Mouse (Mus musculus) intestine, embryonic 16.5 days (tissue): ENCODE results near the gene Pbx3. TPM values are rescaled to one million over a fixed set of nuclear protein-coding genes. Genes with fewer than 3 reads are reported as not detected.

Source experiments
- ATAC-seq: fragments of 200-750 bp; cut with Nextera tagmentation; 2 replicates; pipeline ENCODE4 v1.8.0; 2017; ENCODE audit warnings: moderate TSS enrichment, moderate library complexity
- H3K27ac ChIP-seq: fragments of 300-500 bp; sonication (generic); 2 replicates; pipeline ENCODE4 v1.5.1; 2014; ENCODE audit warnings: mild to moderate bottlenecking, low read length
- H3K27me3 ChIP-seq: fragments of 300-500 bp; sonication (generic); replicated peaks from 2 replicates; pipeline ENCODE4 v1.6.1; 2014; ENCODE audit warnings: low read length, control low read depth, mixed read lengths; ENCODE audit not compliant: control insufficient read depth, insufficient read depth
- H3K36me3 ChIP-seq: fragments of 300-500 bp; sonication (generic); 2 replicates; pipeline ENCODE4 v1.6.1; 2014; ENCODE audit warnings: low read length, control low read depth; ENCODE audit not compliant: control insufficient read depth, insufficient read depth
- H3K4me1 ChIP-seq: fragments of 300-500 bp; sonication (generic); 2 replicates; pipeline ENCODE4 v1.6.1; 2014; ENCODE audit warnings: low read length, control low read depth, mixed read lengths; ENCODE audit not compliant: control insufficient read depth, insufficient read depth
- H3K4me2 ChIP-seq: fragments of 300-500 bp; sonication (generic); 2 replicates; pipeline ENCODE4 v1.6.1; 2014; ENCODE audit warnings: low read depth, low read length, control low read depth
- H3K4me3 ChIP-seq: fragments of 300-500 bp; sonication (generic); 2 replicates; pipeline ENCODE4 v1.5.1; 2014; ENCODE audit warnings: mild to moderate bottlenecking, low read length
- H3K9ac ChIP-seq: fragments of 300-500 bp; sonication (generic); 2 replicates; pipeline ENCODE4 v1.6.1; 2014; ENCODE audit warnings: low read depth, low read length
- H3K9me3 ChIP-seq: fragments of 300-500 bp; sonication (generic); 2 replicates; pipeline ENCODE4 v1.6.1; 2016; ENCODE audit warnings: low read length, control low read depth; ENCODE audit not compliant: control insufficient read depth
- WGBS: fragments of 180-500 bp; shearing (Covaris S2); extraction: QIAGEN DNeasy Blood & Tissue Kit; methylation state at CpG from one replicate; pipeline ENCODE4 v1.1.7; 2014; 5-methylcytosine and 5-hydroxymethylcytosine counted together
- polyA plus RNA-seq: library from polyadenylated mRNA; unstranded; fragments of >200 nt; fragmentation: Nextera tagmentation; extraction: Ambion mirVana; gene quantifications from 2 replicates; pipeline ENCODE4 v1.2.1, GENCODE M21; 2015

Pbx3 gene
- polyA plus RNA-seq, 1 experiment from 2014 or later: 12.5 TPM

GRCm38 (mm10) chr2:34170424-34170823 is 202.5 kb downstream of the Pbx3 start:
- Histone ChIP-seq H3K4me2 (no peak overlapping the region), H3K4me1 (no peaks in the 10 kb centered on the region), H3K9me3 (no peaks in the 10 kb centered on the region), H3K27ac (no peak overlapping the region), H3K27me3 (no peaks in the 10 kb centered on the region), H3K4me3 (no peak overlapping the region), H3K9ac (no peak overlapping the region), H3K36me3 (no peaks in the 10 kb centered on the region)
- ATAC-seq: no peak
- 79% methylated on average over 2 of the region's 2 CpGs for WGBS

DNA sequence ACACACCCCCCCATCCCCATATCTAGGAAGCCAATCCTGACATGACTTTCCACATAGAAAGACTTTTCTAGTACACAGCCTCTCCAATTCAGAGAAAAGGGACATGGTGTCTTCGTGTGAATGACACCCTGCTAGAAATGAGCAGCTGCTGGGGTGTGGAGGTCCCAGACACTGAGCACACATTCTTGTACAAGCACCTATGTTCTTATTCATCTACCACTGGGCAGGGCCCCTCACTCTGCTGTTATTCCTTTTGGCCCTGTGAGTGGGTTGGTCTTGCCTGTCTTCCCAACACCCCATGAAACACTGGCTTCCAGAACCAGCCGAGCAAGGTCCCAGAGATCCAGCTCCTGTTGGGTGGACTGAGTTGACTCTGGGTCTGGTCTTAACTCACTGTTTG is 203.3 kb downstream of the Pbx3 start:
- no peaks in the 10 kb centered on the region for H3K9me3 ChIP-seq
- WGBS: 81% methylated on average over 2 of the region's 2 CpGs
- no peak overlapping the region for H3K27ac ChIP-seq
- no peak overlapping the region for H3K9ac ChIP-seq
- no peaks in the 10 kb centered on the region for H3K4me1 ChIP-seq
- no peaks in the 10 kb centered on the region for H3K36me3 ChIP-seq
- ATAC-seq: no peak
- H3K4me2 ChIP-seq: no peak overlapping the region
- H3K4me3 ChIP-seq: no peak overlapping the region
- H3K27me3 ChIP-seq: no peaks in the 10 kb centered on the region

- no peak overlapping the region for H3K4me2 ChIP-seq
- H3K27ac ChIP-seq: no peak overlapping the region
- H3K9ac ChIP-seq: no peak overlapping the region
- H3K4me1 ChIP-seq: no peaks in the 10 kb centered on the region
- no peaks in the 10 kb centered on the region for H3K9me3 ChIP-seq
- 73% methylated on average over 3 of the region's 3 CpGs for WGBS
- no peak overlapping the region for H3K4me3 ChIP-seq
- no peaks in the 10 kb centered on the region for H3K27me3 ChIP-seq
- ATAC-seq: no peak
- no peaks in the 10 kb centered on the region for H3K36me3 ChIP-seq
These were observed 204.8 kb downstream of the Pbx3 start for GRCm38 (mm10) chr2:34168191-34168590.

DNA sequence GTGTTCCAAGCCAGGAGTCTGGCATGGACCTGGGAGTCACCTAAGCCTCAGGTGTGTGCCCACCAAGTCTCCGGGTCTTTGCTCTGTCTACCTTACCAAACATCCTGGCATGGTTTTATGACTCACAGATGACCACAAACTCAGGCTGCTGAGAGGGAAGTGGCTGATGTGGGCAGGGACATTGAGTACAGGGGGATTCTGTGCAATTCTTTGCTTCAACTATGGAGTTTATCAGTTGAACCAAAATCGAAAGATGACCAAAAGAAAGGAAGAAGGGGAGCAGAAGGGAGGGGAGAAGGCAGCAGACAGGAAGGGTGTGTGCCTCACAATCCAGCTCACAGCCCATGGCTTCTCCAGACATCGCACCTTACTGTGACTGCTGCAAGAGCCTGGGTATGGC is 210.5 kb downstream of the Pbx3 start:
- H3K9me3 ChIP-seq: no peaks in the 10 kb centered on the region
- H3K36me3 ChIP-seq: no peaks in the 10 kb centered on the region
- no peak overlapping the region for H3K4me2 ChIP-seq
- no peaks in the 10 kb centered on the region for H3K27me3 ChIP-seq
- no peak overlapping the region for H3K9ac ChIP-seq
- no peak overlapping the region for H3K4me3 ChIP-seq
- no peak for ATAC-seq
- 76% methylated on average over 3 of the region's 3 CpGs for WGBS
- no peak overlapping the region for H3K27ac ChIP-seq
- H3K4me1 ChIP-seq: no peaks in the 10 kb centered on the region

DNA sequence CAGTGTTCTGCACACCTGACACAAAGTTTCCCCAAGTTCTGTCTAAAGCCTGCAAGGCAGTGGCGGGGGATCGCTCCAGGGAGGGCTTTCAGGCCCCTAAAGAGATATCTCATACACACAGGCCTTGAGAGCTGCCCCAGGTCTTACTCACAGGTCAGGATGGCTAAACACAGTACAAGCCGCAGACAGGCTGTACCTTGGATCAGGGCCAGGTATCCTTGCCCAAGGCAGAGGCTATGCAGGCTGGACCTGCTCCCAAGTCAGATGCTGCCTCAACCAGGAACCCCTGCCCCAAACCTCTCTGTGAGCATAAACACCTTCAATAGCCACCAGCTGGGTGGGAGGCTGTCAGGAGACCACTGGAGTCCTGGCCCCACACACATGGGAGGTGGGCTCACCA is 215.2 kb downstream of the Pbx3 start:
- ATAC-seq: no peak
- Histone ChIP-seq H3K4me2 (no peak overlapping the region), H3K9me3 (no peaks in the 10 kb centered on the region), H3K4me1 (no peaks in the 10 kb centered on the region), H3K4me3 (no peak overlapping the region), H3K27ac (no peak overlapping the region), H3K9ac (no peak overlapping the region), H3K27me3 (no peaks in the 10 kb centered on the region), H3K36me3 (no peaks in the 10 kb centered on the region)
- WGBS: 79% methylated on average over 3 of the region's 3 CpGs

DNA sequence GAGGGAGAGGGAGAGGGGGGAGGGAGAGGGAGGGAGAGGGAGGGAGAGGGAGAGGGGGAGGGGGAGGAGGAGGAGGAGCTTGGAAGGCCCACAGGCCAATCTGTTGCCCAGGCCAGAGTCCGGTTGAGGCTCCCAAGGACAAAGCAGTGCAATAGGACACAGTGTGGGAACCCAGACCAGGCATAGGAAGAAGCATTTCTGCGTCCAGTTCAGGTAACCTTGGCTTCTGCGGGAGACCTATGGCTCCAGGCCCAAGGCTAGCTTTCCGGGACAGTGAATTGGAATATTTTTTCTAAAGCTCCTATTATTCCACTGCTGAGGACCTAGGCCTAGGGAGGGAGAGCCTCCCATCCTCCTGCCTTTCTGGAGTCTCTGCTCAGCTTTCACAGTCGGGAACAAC is 218.1 kb downstream of the Pbx3 start:
- H3K27ac ChIP-seq: no peak overlapping the region
- H3K27me3 ChIP-seq: no peaks in the 10 kb centered on the region
- H3K4me3 ChIP-seq: no peak overlapping the region
- no peak overlapping the region for H3K9ac ChIP-seq
- H3K4me2 ChIP-seq: no peak overlapping the region
- H3K36me3 ChIP-seq: no peaks in the 10 kb centered on the region
- ATAC-seq: no peak
- 64% methylated on average over 5 of the region's 5 CpGs for WGBS
- H3K9me3 ChIP-seq: no peaks in the 10 kb centered on the region
- no peaks in the 10 kb centered on the region for H3K4me1 ChIP-seq

DNA sequence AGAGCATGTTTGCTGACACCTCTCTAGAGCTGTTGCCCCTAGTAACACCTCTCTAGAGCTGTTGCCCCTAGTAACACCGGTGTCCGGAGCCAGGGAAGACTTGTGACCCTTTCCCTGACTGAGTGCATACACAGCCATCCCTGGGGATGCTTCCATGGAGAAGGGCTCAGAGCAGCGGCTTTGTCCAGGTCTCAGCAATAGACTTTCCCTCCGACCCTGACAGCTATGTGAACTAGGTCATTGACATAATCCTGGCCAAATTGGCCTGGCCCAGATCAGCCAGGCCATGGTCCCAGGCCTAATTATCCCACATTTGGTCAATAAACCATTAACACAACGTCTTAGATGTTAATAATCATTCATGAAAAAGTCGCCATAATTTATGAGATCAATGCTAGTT is 219.6 kb downstream of the Pbx3 start:
- no peaks in the 10 kb centered on the region for H3K27me3 ChIP-seq
- H3K36me3 ChIP-seq: no peaks in the 10 kb centered on the region
- no peak overlapping the region for H3K9ac ChIP-seq
- WGBS: 61% methylated on average over 6 of the region's 6 CpGs
- H3K4me3 ChIP-seq: no peak overlapping the region
- no peak for ATAC-seq
- no peak overlapping the region for H3K4me2 ChIP-seq
- H3K9me3 ChIP-seq: no peaks in the 10 kb centered on the region
- H3K4me1 ChIP-seq: no peaks in the 10 kb centered on the region
- H3K27ac ChIP-seq: no peak overlapping the region

GRCm38 (mm10) chr2:34150560-34150959 is 222.4 kb downstream of the Pbx3 start:
- H3K9me3 ChIP-seq: no peaks in the 10 kb centered on the region
- no peak overlapping the region for H3K9ac ChIP-seq
- H3K27ac ChIP-seq: no peak overlapping the region
- H3K27me3 ChIP-seq: no peaks in the 10 kb centered on the region
- H3K36me3 ChIP-seq: no peaks in the 10 kb centered on the region
- no peak overlapping the region for H3K4me3 ChIP-seq
- no peak for ATAC-seq
- H3K4me2 ChIP-seq: no peak overlapping the region
- no peaks in the 10 kb centered on the region for H3K4me1 ChIP-seq
- 81% methylated on average over 4 of the region's 4 CpGs for WGBS

- Histone ChIP-seq H3K27me3 (no peaks in the 10 kb centered on the region), H3K9ac (no peak overlapping the region), H3K36me3 (no peaks in the 10 kb centered on the region), H3K4me1 (no peaks in the 10 kb centered on the region), H3K9me3 (no peaks in the 10 kb centered on the region), H3K27ac (no peak overlapping the region), H3K4me3 (no peak overlapping the region), H3K4me2 (no peak overlapping the region)
- WGBS: 69% methylated on average over 7 of the region's 7 CpGs
- ATAC-seq: no peak
These were observed 224.7 kb downstream of the Pbx3 start for GRCm38 (mm10) chr2:34148214-34148613.

GRCm38 (mm10) chr2:34147476-34147875 is 225.5 kb downstream of the Pbx3 start:
- Histone ChIP-seq H3K9me3 (no peaks in the 10 kb centered on the region), H3K27me3 (no peaks in the 10 kb centered on the region), H3K4me3 (no peak overlapping the region), H3K4me1 (no peaks in the 10 kb centered on the region), H3K36me3 (no peaks in the 10 kb centered on the region), H3K9ac (no peak overlapping the region), H3K4me2 (no peak overlapping the region), H3K27ac (no peak overlapping the region)
- no peak for ATAC-seq
- WGBS: 81% methylated on average over 14 of the region's 14 CpGs
